Mouse (Mus musculus) T-helper 1 cell (primary cell): ENCODE results near the gene Sapcd2.
"Not testable (repeated sequence)": the region's sequence is repeated elsewhere in the genome, so short reads cannot be mapped to it uniquely, and the experiment has no call there.

Experiments
- in situ Hi-C: fragments of 300-600 bp; cut with MboI, MseI; formaldehyde crosslinking; loops from one replicate; pipeline ENCODE4 v1.15.1; 2025; ENCODE audit warnings: high pct_unique_total_duplicates

The Sapcd2 gene

DNA sequence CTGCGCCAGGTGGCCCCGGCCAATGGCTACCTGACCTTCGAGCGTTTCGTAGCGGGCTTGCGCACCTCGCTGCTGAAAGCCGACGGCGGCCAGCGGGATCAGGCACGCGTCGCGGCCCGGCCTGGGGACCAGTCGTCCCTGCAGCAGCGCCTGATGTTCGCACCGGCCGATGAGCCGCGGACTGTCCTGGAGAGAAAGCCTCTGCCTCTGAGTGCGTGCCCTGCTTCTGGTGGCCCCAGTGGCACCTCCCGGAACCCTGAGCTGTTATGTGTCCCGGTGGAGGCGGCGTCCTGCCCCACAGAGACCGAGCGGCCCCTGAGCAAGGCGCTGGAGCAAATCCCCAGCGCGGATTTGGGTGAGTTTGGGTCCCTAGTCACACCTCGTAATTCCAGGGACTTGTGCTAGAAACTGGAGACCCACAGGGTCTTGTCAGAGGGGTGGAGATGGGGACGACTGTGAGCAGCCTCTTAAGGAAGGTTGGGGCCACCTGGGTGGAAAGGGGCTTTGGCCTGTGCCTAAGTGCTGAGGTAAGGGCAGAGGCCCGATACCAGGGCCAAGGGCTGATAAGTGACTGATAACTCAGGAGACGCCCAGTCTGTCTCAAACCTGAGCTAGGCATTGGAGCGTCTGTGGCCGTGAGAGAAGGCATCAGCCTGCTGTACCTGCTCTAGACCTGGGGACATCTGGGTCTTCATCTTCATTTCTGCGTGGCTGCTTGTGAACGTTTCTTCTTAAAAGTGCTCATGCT is 697 bp downstream of the Sapcd2 start:
- in situ Hi-C loops = no loop called here

DNA sequence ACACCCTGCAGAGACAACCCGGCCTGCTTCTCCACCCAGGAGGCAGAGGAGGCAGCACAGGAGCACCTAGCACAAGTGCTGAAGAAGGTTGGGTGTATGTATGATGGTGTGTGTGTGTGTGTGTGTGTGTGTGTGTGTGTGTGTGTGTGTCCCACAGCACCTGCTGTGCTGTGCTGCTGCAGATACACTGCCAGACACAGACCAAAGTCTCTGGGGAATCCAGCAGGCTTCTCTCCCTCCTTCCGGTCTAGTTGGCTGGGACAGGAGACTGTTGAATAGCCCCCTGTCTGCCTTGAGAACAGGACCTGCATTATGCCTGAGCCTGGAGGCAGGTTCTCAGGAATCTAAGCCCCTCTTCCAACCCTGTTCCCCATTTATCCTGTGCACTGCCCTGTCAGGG is 1.3 kb downstream of the Sapcd2 start:
- in situ Hi-C loops = no loop called here

DNA sequence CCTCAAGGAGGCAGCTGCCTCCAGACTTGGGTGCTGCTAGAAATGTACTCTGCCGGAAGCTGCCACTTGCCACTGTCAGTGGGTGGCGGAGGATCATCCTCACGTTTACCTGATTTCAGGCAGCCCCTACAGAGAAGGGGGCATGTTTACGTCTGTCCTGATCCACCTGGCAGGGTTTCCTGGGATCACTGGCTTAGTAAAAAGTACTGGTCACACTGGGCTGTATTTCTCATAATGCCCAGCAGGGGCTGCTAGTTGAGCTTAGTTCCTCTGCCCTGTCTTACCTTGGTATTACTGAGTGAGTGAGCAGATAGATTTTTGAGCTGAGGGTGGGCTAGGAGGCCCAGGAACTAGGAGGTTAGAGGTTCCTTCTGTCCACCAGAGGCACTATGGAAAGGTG is 4.5 kb downstream of the Sapcd2 start:
- in situ Hi-C loops = no loop called here

DNA sequence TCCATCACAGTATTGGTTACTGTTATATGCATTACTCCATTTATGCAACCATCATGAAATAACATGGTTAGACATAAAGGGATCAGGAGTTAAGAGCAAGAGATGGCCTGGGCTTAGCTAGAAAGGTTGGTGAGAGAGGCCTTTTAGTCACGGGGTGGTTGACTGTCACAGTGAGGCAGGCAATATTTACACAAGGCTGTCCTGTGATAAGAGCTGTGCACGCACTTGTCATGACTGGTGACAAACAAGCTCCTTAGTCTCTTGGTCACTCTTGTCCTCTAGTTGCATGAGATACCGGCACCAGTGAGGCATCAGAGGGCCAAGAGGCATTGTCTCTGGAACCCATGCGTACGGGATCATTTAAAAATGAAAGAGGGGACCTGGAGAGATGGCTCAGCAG is 12.4 kb downstream of the Sapcd2 start:
- in situ Hi-C loops = no loop called here

DNA sequence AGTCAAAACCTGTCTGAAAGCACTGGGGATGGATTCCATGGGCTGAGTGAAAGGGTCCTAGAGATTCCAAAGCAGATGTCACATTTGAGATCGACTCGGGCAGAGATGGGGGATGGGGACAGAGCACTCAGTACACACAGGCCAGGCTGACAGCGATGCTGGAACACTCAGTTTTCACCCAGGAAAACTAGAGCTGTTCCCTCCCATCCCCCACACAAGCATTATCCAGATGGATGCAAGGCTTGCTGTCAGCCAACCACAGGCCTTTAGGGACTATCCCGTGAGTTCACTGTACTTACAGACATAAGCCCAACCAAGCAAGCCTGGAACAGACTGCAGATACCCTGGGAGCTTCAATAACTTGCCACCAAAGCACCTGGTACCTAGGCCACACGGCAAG is 19.1 kb downstream of the Sapcd2 start:
- in situ Hi-C loops = no loop called here

DNA sequence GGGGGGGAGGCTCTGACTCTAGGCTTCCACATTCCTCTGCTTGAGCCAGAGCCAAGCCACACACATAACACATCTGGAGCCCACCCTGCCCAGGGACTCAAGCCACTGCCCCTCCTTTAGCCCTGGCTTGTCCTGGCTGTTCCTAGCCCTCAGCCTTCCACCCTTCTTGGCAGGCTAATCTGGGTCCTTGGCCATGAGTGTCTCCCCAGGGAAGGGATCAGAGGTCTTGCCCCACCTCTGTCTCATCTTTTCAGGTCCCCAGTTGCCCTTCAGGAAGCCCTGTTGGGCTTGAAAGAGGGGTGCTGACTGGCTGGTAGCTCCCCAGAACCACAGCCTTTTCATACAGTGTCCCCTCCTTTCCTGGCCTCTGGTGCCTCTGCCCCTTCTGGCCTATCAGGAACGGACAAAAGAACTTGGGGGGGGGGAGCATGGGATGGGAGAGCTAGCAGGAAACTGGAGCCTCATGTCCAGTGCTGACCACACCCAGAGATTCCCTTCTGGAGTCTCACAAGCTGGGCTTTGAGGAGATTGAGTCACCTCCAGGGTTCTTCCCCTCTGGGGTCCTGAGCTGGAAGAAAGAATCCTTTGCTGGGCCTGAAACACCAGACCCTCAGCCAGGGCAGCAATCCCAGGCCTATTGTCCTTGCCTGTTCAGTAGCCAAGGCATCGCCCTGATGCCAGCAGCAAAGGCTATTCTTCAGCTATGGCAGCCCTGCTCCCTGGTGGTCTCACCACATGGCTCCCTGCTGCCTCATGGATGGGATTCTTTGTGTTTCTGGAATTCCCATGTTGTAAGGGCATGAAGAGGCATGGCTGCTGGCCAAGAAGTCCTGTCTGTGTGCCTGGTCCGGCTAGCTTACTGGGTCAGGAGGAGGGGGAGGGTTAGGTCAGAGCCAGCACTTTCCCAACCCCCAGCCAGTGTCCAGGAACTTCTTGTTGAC is 22.4 kb downstream of the Sapcd2 start:
- in situ Hi-C loops = no loop called here

DNA sequence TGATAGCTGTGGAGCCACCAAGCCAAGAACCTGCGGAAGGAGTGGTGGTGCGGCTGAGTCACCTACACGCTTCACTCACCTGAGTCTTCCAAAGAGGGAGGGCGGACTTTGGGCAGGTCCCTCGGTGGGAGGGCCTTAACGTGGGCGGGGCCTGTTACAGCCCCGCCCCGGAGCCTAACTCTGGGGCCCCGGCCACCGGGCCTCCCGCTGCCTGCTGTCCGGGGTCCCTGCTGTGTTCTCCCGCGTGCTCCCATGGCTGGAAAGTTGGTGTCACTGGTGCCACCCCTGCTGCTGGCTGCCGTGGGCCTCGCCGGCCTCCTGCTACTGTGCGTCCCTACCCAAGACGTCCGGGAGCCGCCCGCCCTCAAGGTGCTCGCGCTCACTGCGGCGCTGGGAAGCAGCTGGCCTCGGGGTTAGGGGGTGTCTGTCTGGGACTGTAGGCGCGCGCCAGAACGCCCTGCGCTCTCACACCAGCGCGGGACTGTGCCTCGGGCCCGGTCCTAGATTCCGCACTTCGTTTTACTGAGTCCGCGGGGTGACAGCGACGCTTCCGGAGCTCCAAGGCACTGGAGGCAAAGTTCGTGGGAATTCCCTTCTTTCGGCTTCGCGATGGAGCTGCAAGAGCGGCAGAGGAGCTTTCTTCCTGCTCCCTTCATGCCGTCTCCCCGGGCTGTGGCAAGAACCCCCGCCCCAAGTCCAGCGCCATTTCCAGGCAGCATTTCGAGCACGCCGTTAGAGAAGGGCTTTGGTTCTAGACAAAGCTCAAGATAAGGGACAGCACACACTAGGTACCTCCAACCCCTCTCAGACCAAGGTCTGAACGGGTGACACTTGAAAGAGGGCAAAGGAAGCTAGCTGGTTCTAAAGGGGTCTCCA is 23.8 kb downstream of the Sapcd2 start, which contains the start of gene Entpd2:
Gene Entpd2 (plus strand): TSS at position 154 of the 876 bp plus-strand sequence.
- in situ Hi-C loops = no loop called here

DNA sequence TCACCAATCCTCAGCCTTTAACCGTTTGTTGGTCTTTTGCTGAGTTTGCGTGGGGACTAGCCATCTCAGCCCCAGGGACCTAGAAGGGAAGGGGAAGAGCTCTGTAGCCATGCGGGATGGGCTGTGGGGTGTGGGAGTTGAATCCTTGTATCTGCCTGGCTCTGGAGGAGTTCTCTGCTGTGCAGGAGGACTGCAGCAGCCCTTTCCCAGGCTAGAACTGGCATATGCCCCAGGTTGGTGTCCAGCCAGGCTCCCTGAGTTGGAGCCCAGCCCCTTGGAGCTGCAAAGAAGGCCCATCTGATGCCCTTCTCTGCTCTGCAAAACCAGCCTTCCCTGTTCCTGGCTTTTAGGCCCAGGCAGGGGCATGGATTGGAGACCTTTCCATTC is 24.5 kb downstream of the Sapcd2 start:
- in situ Hi-C loops = no loop called here

DNA sequence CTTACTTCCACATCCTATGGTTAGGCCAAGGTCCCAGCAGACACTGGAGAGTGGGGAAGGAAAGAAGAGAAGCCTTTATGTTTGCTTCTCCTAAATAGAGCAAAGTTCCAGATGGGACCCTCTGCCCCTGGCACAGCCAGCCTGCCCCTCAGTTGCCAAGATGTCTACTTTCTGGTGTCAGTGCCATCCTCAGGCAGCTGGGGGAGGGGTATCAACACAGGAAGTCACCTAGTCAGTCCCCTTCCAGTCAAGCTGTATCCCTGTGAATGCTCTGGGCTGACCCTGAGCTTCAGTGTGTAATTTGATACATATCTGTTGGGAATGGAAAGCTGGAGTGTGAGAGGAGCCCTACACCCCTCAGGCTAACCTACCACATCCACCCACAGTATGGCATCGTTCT is 24.9 kb downstream of the Sapcd2 start:
- in situ Hi-C loops = no loop called here

DNA sequence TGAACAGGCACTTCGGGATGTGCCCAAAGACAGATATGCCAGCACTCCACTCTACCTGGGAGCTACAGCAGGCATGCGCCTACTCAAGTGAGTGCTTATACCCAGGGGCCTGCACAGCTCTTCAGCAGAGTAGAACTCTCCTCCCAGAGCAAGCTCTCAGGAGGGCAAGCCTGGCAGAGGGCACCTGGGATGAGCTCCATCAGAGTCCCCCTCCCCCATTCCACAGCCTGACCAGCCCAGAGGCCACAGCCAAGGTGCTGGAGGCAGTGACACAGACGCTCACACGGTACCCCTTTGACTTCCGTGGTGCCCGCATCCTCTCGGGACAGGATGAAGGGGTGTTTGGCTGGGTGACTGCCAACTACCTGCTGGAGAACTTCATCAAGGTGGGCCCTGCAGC is 25.9 kb downstream of the Sapcd2 start:
- in situ Hi-C loops = no loop called here

DNA sequence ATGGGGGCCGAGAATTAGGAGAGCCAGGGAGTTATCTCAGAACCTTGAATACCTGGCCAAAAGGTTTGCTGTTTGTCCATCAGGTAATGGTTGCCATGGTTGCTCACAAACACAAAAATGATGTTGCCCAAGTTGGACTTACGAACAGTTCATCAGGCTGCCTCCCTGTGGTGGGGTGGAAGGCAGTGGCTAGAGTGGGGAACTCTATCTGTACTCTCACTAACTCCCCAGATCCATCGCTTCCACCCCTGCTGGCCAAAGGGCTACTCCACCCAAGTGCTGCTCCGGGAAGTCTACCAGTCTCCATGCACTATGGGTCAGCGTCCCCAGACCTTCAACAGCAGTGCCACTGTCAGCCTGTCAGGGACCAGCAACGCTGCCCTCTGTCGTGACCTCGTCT is 26.9 kb downstream of the Sapcd2 start, which contains the start of gene Npdc1:
Gene Npdc1 (plus strand): TSS at position 301 of the 400 bp plus-strand sequence.
- in situ Hi-C loops = no loop called here

DNA sequence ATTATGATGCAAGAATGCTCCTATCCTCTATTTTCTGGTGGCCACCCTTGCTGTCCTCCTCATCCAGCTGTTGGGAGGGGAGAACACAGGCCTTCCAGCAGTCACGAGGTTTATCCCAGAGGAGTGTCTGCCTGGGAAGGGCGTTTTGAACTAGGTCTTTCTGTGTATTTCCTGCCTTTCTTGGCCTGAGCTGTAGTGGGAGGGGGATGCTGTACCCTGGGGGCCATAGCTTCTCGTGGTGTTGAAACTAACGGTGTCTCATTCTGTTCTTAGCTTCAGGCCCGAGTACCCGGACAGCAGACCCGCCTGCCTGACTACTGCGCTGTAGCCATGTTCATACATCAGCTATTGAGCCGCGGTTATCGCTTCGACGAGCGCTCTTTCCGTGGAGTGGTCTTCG is 28.2 kb downstream of the Sapcd2 start:
- in situ Hi-C loops = no loop called here

DNA sequence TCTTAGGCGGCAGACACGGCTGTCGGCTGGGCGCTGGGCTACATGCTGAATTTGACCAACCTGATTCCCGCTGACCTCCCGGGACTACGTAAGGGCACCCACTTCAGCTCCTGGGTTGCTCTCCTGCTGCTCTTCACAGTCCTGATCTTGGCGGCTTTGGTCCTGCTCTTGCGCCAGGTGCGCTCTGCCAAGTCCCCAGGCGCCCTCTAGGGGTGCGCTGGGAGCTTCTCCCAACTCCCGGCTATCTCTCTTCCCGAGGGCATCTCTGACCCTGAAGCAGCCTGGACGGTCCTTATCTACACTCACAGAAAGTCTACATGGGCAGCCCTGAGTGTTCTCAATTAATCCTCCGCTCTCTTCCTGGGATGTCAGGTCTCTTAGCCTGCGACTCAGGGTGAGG is 28.6 kb downstream of the Sapcd2 start:
- in situ Hi-C loops = no loop called here

DNA sequence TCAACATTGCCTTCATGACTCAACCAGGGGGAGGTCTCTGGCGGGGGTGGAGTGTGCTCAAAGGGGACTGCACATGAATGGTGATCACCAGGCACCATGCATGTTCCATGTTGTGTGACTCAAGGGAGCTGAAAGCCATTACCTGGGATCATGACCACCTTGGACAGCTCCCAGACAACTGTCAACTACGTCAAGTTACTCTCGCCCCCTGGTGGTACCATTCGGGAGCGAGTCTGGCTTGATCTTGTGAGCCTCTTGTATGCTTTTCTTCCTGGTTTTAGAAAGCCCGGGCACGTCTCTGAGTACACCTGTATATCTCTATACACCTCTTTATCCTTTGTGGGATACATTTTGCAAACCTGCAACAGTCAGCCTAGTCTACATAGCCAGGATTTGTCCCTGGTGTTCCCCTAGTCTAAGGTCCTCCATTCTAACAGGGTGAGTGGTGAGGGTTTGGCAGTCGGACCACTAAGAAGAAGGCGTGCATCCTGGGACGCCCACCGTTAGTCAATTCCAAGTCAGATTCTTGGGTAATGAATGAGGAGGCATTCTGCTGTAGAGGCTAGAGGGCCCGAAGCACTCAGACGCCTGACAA is 30.4 kb downstream of the Sapcd2 start:
- in situ Hi-C loops = no loop called here

DNA sequence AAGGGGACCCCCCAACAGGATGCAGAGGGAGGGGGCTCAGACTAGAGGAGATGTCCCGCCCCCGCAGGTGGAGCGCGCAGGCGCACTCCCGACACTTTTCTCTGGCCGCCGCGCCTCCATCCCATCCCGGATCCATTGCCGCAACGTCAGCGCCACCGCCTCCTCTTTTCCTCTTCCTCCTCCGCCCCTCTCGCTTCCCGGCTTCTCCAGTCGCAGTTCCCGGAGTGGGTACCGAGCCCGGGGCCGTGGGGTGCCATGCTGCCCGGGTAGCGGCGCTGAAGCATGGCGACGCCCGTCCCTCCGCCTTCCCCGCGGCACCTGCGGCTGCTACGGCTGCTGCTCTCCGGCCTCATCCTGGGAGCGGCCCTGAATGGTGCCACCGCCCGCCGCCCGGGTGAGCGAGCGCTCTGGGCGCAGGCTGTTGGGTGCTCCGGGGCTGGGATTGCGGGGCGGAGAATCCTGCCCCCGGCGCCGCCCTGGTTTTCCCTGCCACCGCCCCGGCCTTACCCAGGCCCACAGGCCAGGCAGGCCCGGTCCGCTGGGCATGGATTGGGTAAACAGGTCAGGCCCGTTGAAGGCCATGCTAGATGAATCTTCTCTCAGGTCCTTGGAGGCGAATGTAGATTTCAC is 31.0 kb downstream of the Sapcd2 start:
- in situ Hi-C loops = no loop called here

DNA sequence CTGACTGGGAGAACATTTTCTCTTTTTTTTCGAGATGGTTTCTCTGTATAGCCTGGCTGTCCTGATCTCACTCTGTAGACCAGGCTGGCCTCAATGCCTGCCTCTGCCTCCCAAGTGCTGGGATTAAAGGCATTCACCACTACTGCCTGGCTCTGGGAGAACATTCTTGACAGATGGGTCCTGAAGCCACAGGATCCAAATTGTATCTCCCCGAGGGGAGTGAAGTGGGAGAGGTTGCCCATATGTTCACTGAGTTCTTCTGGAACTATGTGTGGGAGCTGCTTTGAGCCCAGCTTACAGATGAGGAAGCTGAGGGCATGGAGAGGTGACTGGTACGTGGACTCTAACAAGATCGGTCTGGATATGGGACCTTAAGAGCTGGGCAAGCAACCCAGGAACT is 31.9 kb downstream of the Sapcd2 start:
- in situ Hi-C loops = no loop called here

DNA sequence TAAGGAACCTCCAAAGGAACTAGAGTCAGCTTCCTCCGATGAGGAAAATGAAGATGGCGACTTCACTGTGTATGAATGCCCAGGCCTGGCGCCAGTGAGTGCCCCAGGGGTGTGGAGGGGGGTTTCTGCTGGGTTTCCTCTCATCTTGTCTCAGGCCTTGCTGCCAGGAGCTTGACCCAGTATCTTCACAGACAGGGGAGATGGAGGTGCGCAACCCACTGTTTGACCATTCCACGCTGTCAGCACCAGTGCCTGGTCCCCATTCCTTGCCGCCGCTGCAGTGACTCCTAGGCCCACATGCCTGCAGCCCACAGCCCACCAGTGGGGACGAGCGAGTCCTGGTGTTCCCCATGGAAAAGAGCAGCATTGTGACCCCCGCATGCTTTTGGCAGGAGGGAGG is 36.8 kb downstream of the Sapcd2 start:
- in situ Hi-C loops = no loop called here

DNA sequence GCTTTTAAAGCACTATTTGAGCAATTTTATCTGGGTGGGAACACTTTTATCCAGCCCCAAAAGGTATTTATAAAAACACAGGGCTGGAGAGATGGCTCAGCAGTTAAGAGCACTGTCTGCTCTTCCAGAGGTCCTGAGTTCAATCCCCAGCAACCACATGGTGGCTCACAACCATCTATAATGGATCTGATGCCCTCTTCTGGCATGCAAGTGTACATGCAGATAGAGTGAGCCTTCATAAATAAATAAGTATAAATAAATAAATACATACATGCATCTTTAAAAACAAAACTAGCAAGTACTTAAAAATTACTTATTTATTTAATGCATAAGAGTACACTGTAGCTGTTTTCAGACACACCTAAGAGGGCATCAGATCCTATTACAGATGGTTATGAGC is 41.3 kb downstream of the Sapcd2 start:
- in situ Hi-C loops = not testable (repeated sequence)

DNA sequence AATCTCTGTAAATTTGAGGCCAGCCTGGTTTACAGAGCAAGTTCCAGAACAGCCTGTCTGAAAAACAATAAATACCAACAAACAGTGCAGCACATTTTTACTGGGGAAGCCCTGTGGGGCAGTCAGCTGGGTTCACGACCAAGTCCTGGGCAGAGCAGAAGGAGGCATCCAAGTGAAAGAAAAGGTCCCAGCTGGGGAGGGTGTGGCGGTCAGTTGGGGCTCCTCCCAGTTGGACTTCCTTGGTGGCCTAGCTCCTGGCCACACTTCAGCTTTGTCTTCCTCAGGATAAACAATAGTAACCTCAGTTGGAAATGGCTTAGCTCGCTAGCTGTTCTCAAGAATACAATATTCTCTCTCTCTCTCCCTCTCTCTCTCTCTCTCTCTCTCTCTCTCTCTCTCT is 45.3 kb downstream of the Sapcd2 start:
- in situ Hi-C loops = no loop called here

DNA sequence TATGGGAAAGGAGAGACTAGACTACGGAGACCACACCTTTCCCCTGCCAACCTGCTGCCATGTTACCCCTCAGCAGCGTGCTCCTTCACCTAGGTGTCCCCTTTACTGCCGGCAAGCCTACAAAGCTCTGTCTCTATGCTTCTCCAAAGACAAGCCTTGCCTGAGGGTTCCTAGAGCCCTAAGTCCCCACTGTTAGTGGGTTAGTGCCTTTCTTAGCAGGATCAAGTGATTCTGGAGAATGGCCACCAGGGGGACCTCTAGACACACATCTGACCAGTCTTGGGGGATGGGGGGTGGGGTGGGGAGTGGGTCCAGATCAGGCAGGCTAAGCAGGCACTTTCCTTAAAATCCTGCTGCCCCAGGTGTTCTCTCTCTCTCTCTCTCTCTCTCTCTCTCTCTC is 49.8 kb downstream of the Sapcd2 start:
- in situ Hi-C loops = no loop called here
